Mouse (Mus musculus): ENCODE measurements around the gene Med16. TPM values are rescaled to one million over a fixed set of nuclear protein-coding genes. Genes with fewer than 3 reads are reported as not detected.
A peak's percentile ranks its signal among the peaks of the same experiment; 100 is the strongest.
"Not testable (repeated sequence)": the region's sequence is repeated elsewhere in the genome, so short reads cannot be mapped to it uniquely, and the experiment has no call there.

Med16 gene
- total RNA-seq, 1 experiment from 2014 or later: 34.2 TPM

GRCm38 (mm10) chr10:79900951-79901410 is 7.7 kb downstream of the Med16 start:
- ATAC-seq (replicated peaks in 1 of 2; ENCODE audit: insufficient read depth in 1 of 2, low FRiP score in 2 of 2, low TSS enrichment in 1 of 2, low read depth in 1 of 2, poor library complexity in 2 of 2, severe bottlenecking in 2 of 2): peak; percentile 51 to 53

- ATAC-seq (replicated peaks in 1 of 2; ENCODE audit: insufficient read depth in 1 of 2, low FRiP score in 2 of 2, low TSS enrichment in 1 of 2, low read depth in 1 of 2, poor library complexity in 2 of 2, severe bottlenecking in 2 of 2): no peak
Observed at GRCm38 (mm10) chr10:79897316-79898245, 11.1 kb downstream of the Med16 start.

- ATAC-seq (replicated peaks in 1 of 2; ENCODE audit: insufficient read depth in 1 of 2, low FRiP score in 2 of 2, low TSS enrichment in 1 of 2, low read depth in 1 of 2, poor library complexity in 2 of 2, severe bottlenecking in 2 of 2): no peak
Observed at GRCm38 (mm10) chr10:79896814-79897213, 11.9 kb downstream of the Med16 start.

GRCm38 (mm10) chr10:79896306-79896705 is 12.4 kb downstream of the Med16 start:
- ATAC-seq (replicated peaks in 1 of 2; ENCODE audit: insufficient read depth in 1 of 2, low FRiP score in 2 of 2, low TSS enrichment in 1 of 2, low read depth in 1 of 2, poor library complexity in 2 of 2, severe bottlenecking in 2 of 2): no peak

- peak; percentile 47 to 55; a peak in 2 of 4 replicates for ATAC-seq (replicated peaks in 1 of 2; ENCODE audit: insufficient read depth in 1 of 2, low FRiP score in 2 of 2, low TSS enrichment in 1 of 2, low read depth in 1 of 2, poor library complexity in 2 of 2, severe bottlenecking in 2 of 2)
Observed at GRCm38 (mm10) chr10:79892451-79893118, 16.1 kb downstream of the Med16 start.

- ATAC-seq (replicated peaks in 1 of 2; ENCODE audit: insufficient read depth in 1 of 2, low FRiP score in 2 of 2, low TSS enrichment in 1 of 2, low read depth in 1 of 2, poor library complexity in 2 of 2, severe bottlenecking in 2 of 2): no peak
Observed at GRCm38 (mm10) chr10:79890670-79891069, 18.1 kb downstream of the Med16 start, which contains the start of gene Cfd. Gene Cfd (plus strand): TSS chr10:79890853.

- ATAC-seq (replicated peaks in 1 of 2; ENCODE audit: insufficient read depth in 1 of 2, low FRiP score in 2 of 2, low TSS enrichment in 1 of 2, low read depth in 1 of 2, poor library complexity in 2 of 2, severe bottlenecking in 2 of 2): peak; percentile 28 to 48; a peak in 2 of 4 replicates
Observed at GRCm38 (mm10) chr10:79889386-79889785, 19.3 kb downstream of the Med16 start.

- ATAC-seq (replicated peaks in 1 of 2; ENCODE audit: insufficient read depth in 1 of 2, low FRiP score in 2 of 2, low TSS enrichment in 1 of 2, low read depth in 1 of 2, poor library complexity in 2 of 2, severe bottlenecking in 2 of 2): no peak
Observed at GRCm38 (mm10) chr10:79886611-79887010, 22.1 kb downstream of the Med16 start.

- ATAC-seq (replicated peaks in 1 of 2; ENCODE audit: insufficient read depth in 1 of 2, low FRiP score in 2 of 2, low TSS enrichment in 1 of 2, low read depth in 1 of 2, poor library complexity in 2 of 2, severe bottlenecking in 2 of 2): no peak
Observed at GRCm38 (mm10) chr10:79886054-79886453, 22.7 kb downstream of the Med16 start, which contains the start of gene Elane. Gene Elane (plus strand): TSS chr10:79886247.

- not testable (repeated sequence) for ATAC-seq (replicated peaks in 1 of 2; ENCODE audit: insufficient read depth in 1 of 2, low FRiP score in 2 of 2, low TSS enrichment in 1 of 2, low read depth in 1 of 2, poor library complexity in 2 of 2, severe bottlenecking in 2 of 2)
Observed at GRCm38 (mm10) chr10:79884938-79885337, 23.8 kb downstream of the Med16 start.

- no peak for ATAC-seq (replicated peaks in 1 of 2; ENCODE audit: insufficient read depth in 1 of 2, low FRiP score in 2 of 2, low TSS enrichment in 1 of 2, low read depth in 1 of 2, poor library complexity in 2 of 2, severe bottlenecking in 2 of 2)
Observed at GRCm38 (mm10) chr10:79884446-79884845, 24.3 kb downstream of the Med16 start.

GRCm38 (mm10) chr10:79883297-79884084 is 25.2 kb downstream of the Med16 start:
- ATAC-seq (replicated peaks in 1 of 2; ENCODE audit: insufficient read depth in 1 of 2, low FRiP score in 2 of 2, low TSS enrichment in 1 of 2, low read depth in 1 of 2, poor library complexity in 2 of 2, severe bottlenecking in 2 of 2): peak; percentile 41 to 42; a peak in 2 of 4 replicates

- ATAC-seq (replicated peaks in 1 of 2; ENCODE audit: insufficient read depth in 1 of 2, low FRiP score in 2 of 2, low TSS enrichment in 1 of 2, low read depth in 1 of 2, poor library complexity in 2 of 2, severe bottlenecking in 2 of 2): peak; percentile 10 to 34; a peak in 3 of 4 replicates
Observed at GRCm38 (mm10) chr10:79881981-79882380, 26.7 kb downstream of the Med16 start.

GRCm38 (mm10) chr10:79880721-79881120 is 28.0 kb downstream of the Med16 start:
- no peak for ATAC-seq (replicated peaks in 1 of 2; ENCODE audit: insufficient read depth in 1 of 2, low FRiP score in 2 of 2, low TSS enrichment in 1 of 2, low read depth in 1 of 2, poor library complexity in 2 of 2, severe bottlenecking in 2 of 2)

- ATAC-seq (replicated peaks in 1 of 2; ENCODE audit: insufficient read depth in 1 of 2, low FRiP score in 2 of 2, low TSS enrichment in 1 of 2, low read depth in 1 of 2, poor library complexity in 2 of 2, severe bottlenecking in 2 of 2): no peak
Observed at GRCm38 (mm10) chr10:79879527-79879926, 29.2 kb downstream of the Med16 start.

- peak; percentile 60 to 61 for ATAC-seq (replicated peaks in 1 of 2; ENCODE audit: insufficient read depth in 1 of 2, low FRiP score in 2 of 2, low TSS enrichment in 1 of 2, low read depth in 1 of 2, poor library complexity in 2 of 2, severe bottlenecking in 2 of 2)
Observed at GRCm38 (mm10) chr10:79877757-79878156, 31.0 kb downstream of the Med16 start.

GRCm38 (mm10) chr10:79877174-79877573 is 31.5 kb downstream of the Med16 start:
- peak in 1 of 2 experiments; percentile 23; a peak in 1 of 4 replicates for ATAC-seq (replicated peaks in 1 of 2; ENCODE audit: insufficient read depth in 1 of 2, low FRiP score in 2 of 2, low TSS enrichment in 1 of 2, low read depth in 1 of 2, poor library complexity in 2 of 2, severe bottlenecking in 2 of 2)

Data from hematopoietic stem cell, adult 5-6 weeks (primary cell).